Mouse (Mus musculus) macrophage (primary cell): ENCODE measurements around the gene March1. TPM values are rescaled to one million over a fixed set of nuclear protein-coding genes. Genes with fewer than 3 reads are reported as not detected.

Source experiments
- H3K27ac ChIP-seq: fragments of 350-480 bp; formaldehyde crosslinking; 2 replicates; pipeline ENCODE4 v1.9.0; 2021
- H3K36me3 ChIP-seq: fragments of 350-480 bp; formaldehyde crosslinking; 2 replicates; pipeline ENCODE4 v1.9.0; 2021; ENCODE audit errors: inconsistent target
- H3K4me3 ChIP-seq: fragments of 350-480 bp; formaldehyde crosslinking; 2 replicates; pipeline ENCODE4 v1.9.0; 2021; ENCODE audit errors: inconsistent target
- H3K79me2 ChIP-seq: fragments of 350-480 bp; formaldehyde crosslinking; 2 replicates; pipeline ENCODE4 v1.9.0; 2021; ENCODE audit errors: inconsistent target
- WGBS: methylation state at CpG from one replicate; pipeline ENCODE4 v1.1.7; 2026; ENCODE audit warnings: inconsistent platforms; ENCODE audit not compliant: missing documents; 5-methylcytosine and 5-hydroxymethylcytosine counted together
- polyA plus RNA-seq: library from polyadenylated mRNA; stranded (reverse); fragments of 250-400 nt; gene quantifications from 3 replicates; pipeline ENCODE4 v1.2.4, GENCODE M21; 2018; ENCODE audit warnings: inconsistent platforms

Gene March1
- polyA plus RNA-seq, 1 experiment from 2014 or later, result 80.6 TPM

- no peaks in the 10 kb centered on the region for H3K36me3 ChIP-seq
- WGBS, result 83% methylated on average over 1 of the region's 1 CpGs
- H3K27ac ChIP-seq, result no peak overlapping the region
Observed at GRCm38 (mm10) chr8:66166835-66167234, 549.1 kb downstream of the March1 start.

DNA sequence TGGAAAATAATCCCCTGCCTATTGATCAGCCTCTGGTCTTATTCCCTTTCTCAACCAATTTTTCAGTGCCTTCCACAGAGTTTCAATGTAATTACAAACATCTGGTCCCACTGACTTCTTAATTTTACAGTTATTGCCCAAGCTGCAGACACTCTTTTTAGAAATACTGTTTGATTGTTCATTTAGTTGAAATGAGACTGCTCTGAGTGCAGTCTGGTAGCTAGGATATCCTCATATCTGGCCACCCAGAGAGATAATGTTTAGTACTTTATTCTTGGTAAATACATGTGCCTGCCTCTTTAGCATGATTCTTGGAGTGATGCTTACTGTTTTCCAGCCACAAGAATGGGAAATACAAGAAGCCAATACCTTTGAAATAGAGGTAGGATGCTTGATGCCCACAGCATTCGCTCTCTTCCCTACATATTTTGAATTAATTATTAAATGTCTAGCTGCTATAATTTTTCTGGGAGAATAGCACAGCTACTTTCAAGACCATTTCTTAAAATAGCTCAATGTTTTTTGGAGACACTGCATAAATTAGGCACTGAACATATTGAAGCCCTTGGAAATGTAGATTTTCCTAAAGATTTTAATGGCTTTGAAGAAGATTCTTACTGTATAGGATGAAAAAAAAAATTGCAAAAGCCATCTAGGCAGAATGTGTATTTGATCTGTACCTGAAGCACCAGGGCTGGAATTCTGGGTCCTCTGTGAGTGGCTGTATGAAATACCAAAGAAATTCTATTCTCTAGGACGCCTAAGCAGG, 549.9 kb downstream of the March1 start:
- 95% methylated on average over 2 of the region's 2 CpGs for WGBS
- Histone ChIP-seq H3K27ac (no peak overlapping the region), H3K79me2 (no peaks in the 10 kb centered on the region), H3K4me3 (no peak overlapping the region), H3K36me3 (no peaks in the 10 kb centered on the region)

More at GRCm38 (mm10) chr8:66166835-66167234, 549.1 kb downstream of the March1 start:
- H3K79me2 ChIP-seq, result no peaks in the 10 kb centered on the region
- no peak overlapping the region for H3K4me3 ChIP-seq

DNA sequence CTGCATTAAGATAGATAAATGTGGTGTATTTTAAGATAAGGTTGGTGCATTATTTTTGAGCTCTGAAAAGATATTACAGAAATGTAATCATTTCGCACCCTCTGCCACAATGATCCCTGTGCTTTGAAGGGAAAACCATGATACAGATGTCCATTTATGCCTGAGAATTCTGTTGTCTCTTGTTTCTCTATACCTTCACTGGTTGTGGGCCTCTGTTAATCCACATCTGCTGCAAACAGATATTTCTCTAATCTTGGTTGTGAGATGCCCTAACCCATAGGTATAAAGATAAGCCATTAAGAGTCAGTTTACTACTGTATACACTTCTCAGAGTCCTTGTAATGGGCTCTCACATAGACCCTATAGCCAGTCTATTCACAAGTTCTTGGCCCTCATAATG, 561.6 kb downstream of the March1 start:
- 100% methylated on average over 1 of the region's 1 CpGs for WGBS
- H3K4me3 ChIP-seq, result no peak overlapping the region
- no peaks in the 10 kb centered on the region for H3K79me2 ChIP-seq
- H3K36me3 ChIP-seq, result no peaks in the 10 kb centered on the region
- H3K27ac ChIP-seq, result no peak overlapping the region

DNA sequence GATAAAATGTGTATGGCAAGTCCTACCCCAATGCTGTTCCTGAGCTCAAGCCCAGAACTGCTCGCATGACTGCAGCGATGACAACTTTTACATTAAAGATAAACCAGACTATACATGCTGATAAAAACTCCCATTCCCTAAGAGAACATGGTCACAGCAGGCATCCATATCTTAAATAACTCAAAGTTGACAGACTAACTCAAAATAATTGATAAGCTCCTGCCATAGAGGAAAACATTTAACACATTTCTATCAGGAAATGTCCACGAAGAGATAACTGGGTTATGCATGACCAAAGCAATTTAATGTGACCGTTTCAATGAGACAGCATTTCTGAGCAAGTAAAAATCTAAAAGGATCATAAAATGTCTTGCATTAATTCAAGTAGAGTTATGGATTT, 563.6 kb downstream of the March1 start:
- H3K79me2 ChIP-seq, result no peaks in the 10 kb centered on the region
- no peak overlapping the region for H3K27ac ChIP-seq
- WGBS, result 90% methylated on average over 4 of the region's 4 CpGs
- H3K4me3 ChIP-seq, result no peak overlapping the region
- H3K36me3 ChIP-seq, result no peaks in the 10 kb centered on the region

GRCm38 (mm10) chr8:66182257-66182656, 564.6 kb downstream of the March1 start:
- Histone ChIP-seq H3K4me3 (no peak overlapping the region), H3K79me2 (no peaks in the 10 kb centered on the region), H3K36me3 (no peaks in the 10 kb centered on the region), H3K27ac (no peak overlapping the region)
- 70% methylated on average over 3 of the region's 3 CpGs for WGBS

DNA sequence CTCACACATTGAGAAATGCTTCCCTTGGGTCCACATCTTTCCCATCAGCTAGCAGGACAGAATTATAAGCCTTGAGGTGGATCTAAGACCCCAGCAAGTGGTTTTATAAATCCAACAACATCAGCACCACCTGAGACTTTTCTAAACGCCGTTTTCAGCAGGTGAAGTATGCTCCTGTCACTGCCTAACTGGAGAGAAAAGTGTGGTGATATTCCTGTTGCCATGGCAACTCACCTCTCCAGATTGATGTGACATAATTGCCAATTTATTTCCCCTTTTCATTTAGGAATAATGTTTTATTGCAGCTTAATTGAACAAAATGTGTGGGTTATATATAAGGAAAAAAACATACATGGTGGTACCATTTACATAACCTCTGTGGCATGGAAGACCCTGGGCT, 565.8 kb downstream of the March1 start:
- 74% methylated on average over 2 of the region's 2 CpGs for WGBS
- Histone ChIP-seq H3K4me3 (no peak overlapping the region), H3K27ac (no peak overlapping the region), H3K79me2 (no peaks in the 10 kb centered on the region), H3K36me3 (no peaks in the 10 kb centered on the region)

- 96% methylated on average over 2 of the region's 2 CpGs for WGBS
- no peaks in the 10 kb centered on the region for H3K79me2 ChIP-seq
- no peak overlapping the region for H3K27ac ChIP-seq
- H3K36me3 ChIP-seq, result no peaks in the 10 kb centered on the region
- no peak overlapping the region for H3K4me3 ChIP-seq
Observed at GRCm38 (mm10) chr8:66185226-66185625, 567.5 kb downstream of the March1 start.

DNA sequence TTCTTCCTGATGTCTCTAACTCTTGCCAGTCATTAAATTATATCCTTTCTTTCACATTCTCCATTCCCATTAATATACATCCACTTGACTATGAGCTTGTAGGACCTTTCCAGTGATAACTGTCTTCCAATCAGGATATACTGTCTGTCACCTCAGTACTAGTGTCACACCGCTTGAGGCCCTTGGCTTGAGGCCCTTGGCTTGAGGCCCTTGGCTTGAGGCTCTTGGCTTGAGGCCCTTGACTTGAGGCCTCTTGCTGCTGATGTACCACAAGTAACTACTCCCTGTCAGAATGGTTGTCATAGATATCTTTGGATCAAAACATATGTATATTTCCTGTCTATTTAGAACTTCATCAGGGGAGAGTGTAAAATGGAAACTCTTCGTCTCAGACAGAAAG, 576.7 kb downstream of the March1 start:
- WGBS, result 79% methylated on average over 2 of the region's 2 CpGs
- Histone ChIP-seq H3K36me3 (no peaks in the 10 kb centered on the region), H3K79me2 (no peaks in the 10 kb centered on the region)

DNA sequence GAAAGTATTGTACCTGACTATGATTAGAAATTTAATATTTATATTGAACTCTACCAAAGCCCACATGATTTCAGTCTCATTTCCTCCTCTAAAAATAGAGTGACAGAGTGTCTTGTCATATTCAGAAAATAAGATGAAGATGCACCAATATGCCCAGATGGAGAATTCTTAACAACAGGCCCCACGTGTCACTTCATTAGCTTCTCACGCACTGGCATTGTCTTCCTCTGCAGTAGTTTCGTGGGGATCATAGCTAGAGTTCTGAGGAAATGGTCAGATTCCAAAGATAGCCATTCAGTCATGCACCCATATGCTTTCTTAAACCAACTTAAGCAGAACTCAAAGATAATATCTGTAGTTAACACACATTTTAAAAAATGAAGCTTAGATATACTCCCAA, 582.5 kb downstream of the March1 start:
- no peak overlapping the region for H3K27ac ChIP-seq
- WGBS, result 72% methylated on average over 3 of the region's 3 CpGs

More for the DNA sequence above, 576.7 kb downstream of the March1 start:
- Histone ChIP-seq H3K4me3 (no peak overlapping the region), H3K27ac (no peak overlapping the region)

GRCm38 (mm10) chr8:66203814-66204438, 586.2 kb downstream of the March1 start:
- Histone ChIP-seq H3K27ac (no peak overlapping the region), H3K4me3 (no peak overlapping the region), H3K79me2 (no peaks in the 10 kb centered on the region), H3K36me3 (no peaks in the 10 kb centered on the region)
- 96% methylated on average over 7 of the region's 7 CpGs for WGBS

More for the DNA sequence above, 582.5 kb downstream of the March1 start:
- Histone ChIP-seq H3K4me3 (no peak overlapping the region), H3K79me2 (no peaks in the 10 kb centered on the region), H3K36me3 (no peaks in the 10 kb centered on the region)

DNA sequence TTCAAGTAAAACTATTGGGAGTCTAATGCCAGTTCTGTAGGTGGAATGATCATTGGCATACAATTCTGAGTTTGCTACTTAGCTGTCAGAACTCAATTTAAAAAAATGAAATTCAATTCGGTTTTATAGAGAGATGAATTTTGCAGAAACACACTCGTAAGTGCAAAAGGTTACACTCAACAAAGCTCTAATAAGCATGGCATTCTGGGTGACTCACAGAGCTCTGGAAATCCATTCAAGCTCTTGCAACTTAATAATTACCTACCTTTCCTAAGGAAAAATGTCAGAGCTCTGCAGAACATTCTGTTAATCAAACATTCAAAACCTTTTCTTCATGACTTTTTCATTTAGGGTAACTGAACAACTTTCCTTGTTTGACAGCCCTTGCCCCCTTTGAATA, 591.9 kb downstream of the March1 start:
- no peaks in the 10 kb centered on the region for H3K36me3 ChIP-seq
- WGBS, result 70% methylated on average over 2 of the region's 2 CpGs
- no peak overlapping the region for H3K4me3 ChIP-seq
- no peaks in the 10 kb centered on the region for H3K79me2 ChIP-seq
- H3K27ac ChIP-seq, result no peak overlapping the region

DNA sequence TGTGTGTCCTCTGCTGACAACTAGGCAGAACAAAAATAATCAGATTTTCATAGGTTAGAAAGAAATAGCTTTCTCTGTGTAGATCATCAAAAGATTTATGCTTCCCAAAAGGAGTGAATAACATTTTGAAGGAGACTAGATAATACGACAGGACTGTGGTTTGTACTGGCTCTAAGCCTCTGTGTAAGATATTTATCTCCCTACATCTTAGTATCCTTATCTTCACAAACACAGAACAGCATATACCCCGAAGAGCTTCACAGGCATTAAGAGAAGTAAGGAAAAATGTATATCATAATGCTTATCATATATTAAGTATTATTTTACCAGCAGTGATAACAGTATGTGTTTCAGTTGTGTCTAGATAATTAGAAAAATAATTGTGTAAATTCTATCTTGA, 592.6 kb downstream of the March1 start:
- 80% methylated on average over 1 of the region's 2 CpGs for WGBS
- no peak overlapping the region for H3K27ac ChIP-seq
- H3K4me3 ChIP-seq, result no peak overlapping the region
- no peaks in the 10 kb centered on the region for H3K79me2 ChIP-seq
- H3K36me3 ChIP-seq, result no peaks in the 10 kb centered on the region

GRCm38 (mm10) chr8:66219974-66220373, 602.3 kb downstream of the March1 start:
- WGBS, result 80% methylated on average over 1 of the region's 1 CpGs
- Histone ChIP-seq H3K79me2 (no peaks in the 10 kb centered on the region), H3K27ac (no peak overlapping the region), H3K36me3 (no peaks in the 10 kb centered on the region), H3K4me3 (no peak overlapping the region)

- Histone ChIP-seq H3K79me2 (no peaks in the 10 kb centered on the region), H3K4me3 (no peak overlapping the region), H3K27ac (no peak overlapping the region), H3K36me3 (no peaks in the 10 kb centered on the region)
- 91% methylated on average over 2 of the region's 2 CpGs for WGBS
Observed at GRCm38 (mm10) chr8:66229931-66230330, 612.2 kb downstream of the March1 start.

DNA sequence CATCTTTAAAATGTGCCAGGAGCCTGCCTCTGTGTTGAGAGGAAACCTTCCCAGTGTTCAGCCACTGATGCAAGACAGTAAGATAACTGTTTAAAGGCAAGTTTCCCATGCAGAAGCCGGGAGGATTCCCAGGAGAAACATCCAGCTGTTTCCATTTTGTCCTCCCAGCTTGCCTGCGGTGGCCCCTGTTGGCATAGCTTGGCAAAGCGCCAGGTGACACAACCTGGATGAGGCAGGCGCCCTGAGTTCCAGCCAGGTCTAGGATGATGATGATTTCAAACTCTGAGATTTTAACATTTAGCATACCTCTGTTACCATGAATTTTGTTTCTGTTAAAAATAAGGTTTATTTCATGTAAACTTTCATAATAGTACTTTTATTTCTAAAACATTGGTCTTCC, 651.8 kb downstream of the March1 start:
- Histone ChIP-seq H3K4me3 (no peak overlapping the region), H3K36me3 (no peaks in the 10 kb centered on the region), H3K27ac (no peak overlapping the region), H3K79me2 (no peaks in the 10 kb centered on the region)
- 66% methylated on average over 4 of the region's 4 CpGs for WGBS
